Mouse (Mus musculus) adrenal gland, postnatal 10 days (tissue): ENCODE data around the gene Gm9887. TPM values are rescaled to one million over a fixed set of nuclear protein-coding genes. Genes with fewer than 3 reads are reported as not detected.
A peak's percentile ranks its signal among the peaks of the same experiment; 100 is the strongest.

Experiments used
- DNase-seq: peaks from one replicate; pipeline ENCODE4 v3.0.0; 2021; ENCODE audit warnings: mixed read lengths
- microRNA-seq: library from miRNA; unstranded; fragments of <30 nt; microRNA quantifications from one replicate; pipeline ENCODE4 v1.2.0, GENCODE M21; 2021
- total RNA-seq, 2 experiments: library from RNA; stranded (reverse); gene quantifications; 2 replicates each; pipeline ENCODE4 v1.2.3; 2021

Gene Gm9887
- total RNA-seq, 2 experiments from 2014 or later = 0.63 TPM; not detected in 1

DNA sequence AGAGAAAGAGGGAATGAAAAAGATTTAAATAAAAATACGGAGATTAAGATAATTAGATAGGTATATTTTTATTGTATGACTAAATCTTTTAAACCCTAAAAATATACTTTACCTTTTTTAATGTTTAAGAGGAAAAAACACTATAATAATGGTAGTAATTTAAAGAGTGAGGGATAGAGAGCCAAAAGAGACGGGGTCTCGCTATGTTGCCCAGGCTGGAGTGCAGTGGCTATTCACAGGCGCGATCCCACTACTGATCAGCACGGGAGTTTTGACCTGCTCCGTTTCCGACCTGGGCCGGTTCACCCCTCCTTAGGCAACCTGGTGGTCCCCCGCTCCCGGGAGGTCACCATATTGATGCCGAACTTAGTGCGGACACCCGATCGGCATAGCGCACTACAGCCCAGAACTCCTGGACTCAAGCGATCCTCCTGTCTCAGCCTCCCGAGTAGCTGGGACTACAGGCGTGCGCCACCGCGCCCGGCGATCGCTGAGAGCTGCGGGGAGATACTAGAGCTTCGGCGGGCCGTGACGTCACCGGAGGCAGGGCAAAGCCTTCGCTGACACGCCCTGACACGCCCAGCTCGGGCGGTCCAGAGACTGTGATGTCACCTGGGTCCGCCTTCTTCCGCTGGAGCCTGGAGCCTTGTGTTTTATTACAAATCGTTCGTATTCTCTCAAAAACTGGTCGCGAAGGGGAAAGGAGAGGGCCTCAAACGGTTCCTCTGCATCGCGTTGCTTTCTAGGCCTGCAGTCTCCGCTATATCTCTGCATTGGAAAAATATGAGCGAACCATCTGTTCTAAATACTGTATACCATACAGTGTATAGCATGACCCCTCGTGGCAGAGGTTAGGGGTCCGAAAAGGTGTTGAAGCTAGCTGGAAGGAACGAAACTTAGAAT is 11.0 kb downstream of the Gm9887 start:
- peak; percentile 100 for DNase-seq

DNA sequence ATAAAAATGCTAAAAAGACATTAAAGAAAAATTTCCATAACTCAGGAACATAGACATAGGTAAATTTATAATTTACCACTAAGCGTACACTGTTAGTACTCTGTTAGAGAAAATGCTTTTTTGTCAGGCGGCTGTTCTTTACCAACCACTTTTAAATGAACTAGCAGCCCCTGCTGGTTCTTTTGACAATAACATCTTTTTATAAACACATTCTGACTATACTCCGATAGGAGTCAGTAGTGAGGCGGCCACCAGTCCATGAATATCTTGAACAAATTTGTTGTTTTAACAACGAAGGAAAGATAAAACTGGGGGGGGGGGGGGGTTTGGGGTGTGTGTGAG is 11.6 kb downstream of the Gm9887 start:
- DNase-seq = no peak

- DNase-seq = no peak
These were observed 15.0 kb downstream of the Gm9887 start for GRCm38 (mm10) chr12:69357300-69357646.

DNA sequence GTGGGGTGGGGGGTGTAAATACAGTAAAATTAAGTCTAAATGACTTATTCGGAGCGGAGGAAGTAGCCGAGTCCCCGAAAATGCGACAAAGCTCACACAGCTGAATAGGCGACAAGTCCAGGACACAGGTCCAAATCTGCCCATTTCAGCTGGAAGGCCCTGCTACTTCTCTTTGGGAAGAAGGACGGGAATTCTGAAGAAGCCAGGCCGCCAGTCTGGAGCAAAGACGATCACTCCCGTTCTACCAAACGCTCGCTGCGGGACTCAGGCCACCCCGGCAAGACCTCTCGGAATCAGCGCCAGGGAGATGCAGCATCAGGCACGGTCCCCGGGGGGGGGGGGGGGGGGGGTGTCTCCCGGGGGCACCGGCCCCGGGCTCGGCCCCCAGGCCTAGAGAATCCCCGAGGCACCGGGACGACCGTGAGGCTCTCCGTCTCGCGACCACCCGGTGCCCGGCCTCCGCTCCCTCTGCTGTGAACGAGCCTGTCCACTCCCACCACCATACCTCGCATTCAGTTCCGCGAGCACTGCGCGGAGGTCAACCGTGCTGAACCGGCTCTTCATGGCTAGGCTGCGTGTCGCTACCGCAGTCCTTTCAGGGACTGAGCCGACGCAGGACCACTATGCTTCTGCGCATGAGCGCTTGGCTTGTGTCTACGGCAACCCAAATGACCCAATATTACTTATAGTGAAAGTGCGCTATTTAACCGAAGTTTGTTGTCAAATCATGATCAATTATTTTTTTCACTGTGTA is 15.5 kb downstream of the Gm9887 start, which contains the start of gene Nemf:
Gene Nemf (minus strand): TSS at position 620 of the 754 bp plus-strand sequence.
- peak; percentile 91 for DNase-seq

GRCm38 (mm10) chr12:69351685-69352084 is 20.6 kb downstream of the Gm9887 start:
- no peak for DNase-seq

- DNase-seq = no peak
These were observed 22.3 kb downstream of the Gm9887 start for GRCm38 (mm10) chr12:69349928-69350327.

GRCm38 (mm10) chr12:69333547-69333946 is 38.7 kb downstream of the Gm9887 start:
- peak; percentile 38 for DNase-seq

DNA sequence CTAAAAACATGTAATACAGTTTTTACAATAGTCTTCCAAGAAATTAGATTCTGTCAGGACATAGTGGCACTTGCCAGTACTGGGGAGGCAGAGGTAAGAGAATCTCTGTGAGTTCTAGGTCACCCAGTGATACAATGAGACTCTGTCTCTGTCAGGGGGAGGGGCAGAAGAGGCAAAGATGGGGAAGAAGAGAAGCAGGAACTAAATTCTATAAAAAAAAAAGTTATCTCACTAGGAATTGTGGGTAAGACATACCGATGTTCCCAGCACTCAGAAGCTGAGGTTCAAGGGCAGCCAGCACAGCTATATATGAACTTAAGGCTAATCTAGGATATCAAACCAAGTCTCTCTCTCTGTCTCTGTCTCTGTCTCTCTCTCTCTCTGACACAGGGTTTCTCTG is 40.1 kb downstream of the Gm9887 start:
- no peak for DNase-seq

GRCm38 (mm10) chr12:69331187-69331586 is 41.1 kb downstream of the Gm9887 start:
- no peak for DNase-seq

Small RNA genes within 50 kb of the gene (microRNA-seq; reads per million reads assigned to microRNA genes)
- gene Gm47299 (not detected), gene Gm47305 (not detected)

Other genes with a start within 250 kb of the Gm9887 start
- 1,000 to 10,000 TPM; 1,821 to 1,838 TPM for gene Rps29, start 213.3 kb downstream of the Gm9887 start, total RNA-seq
- gene Lrr1, start 203.6 kb downstream of the Gm9887 start, total RNA-seq = 1 to 10 TPM; 1.9 TPM
- 100 to 1,000 TPM; 453 to 493 TPM for gene Rpl36al, start 188.4 kb downstream of the Gm9887 start, total RNA-seq
- 10 to 100 TPM; 41.5 to 49.4 TPM for gene Mgat2, start 188.3 kb downstream of the Gm9887 start, total RNA-seq
- 1 to 10 TPM; 5.5 to 6.0 TPM for gene Gm49383, start 175.4 kb downstream of the Gm9887 start, total RNA-seq
- gene Dnaaf2, start 174.0 kb downstream of the Gm9887 start, total RNA-seq = 1 to 10 TPM; 1.7 to 2.1 TPM
- gene Gm49384, start 168.2 kb downstream of the Gm9887 start, total RNA-seq = 1 to 10 TPM; 3.7 to 3.9 TPM
- gene Pole2, start 144.3 kb downstream of the Gm9887 start, total RNA-seq = 1 to 10 TPM; 6.0 to 8.6 TPM
- gene Klhdc1, start 131.3 kb downstream of the Gm9887 start, total RNA-seq = 10 to 100 TPM in 1 of 2 experiments, 1 to 10 TPM in 1; 5.8 to 10.5 TPM
- 10 to 100 TPM; 67.7 to 80.8 TPM for gene Klhdc2, start 75.8 kb downstream of the Gm9887 start, total RNA-seq
- gene Nemf, start 15.3 kb downstream of the Gm9887 start, total RNA-seq = 10 to 100 TPM; 33.9 to 39.0 TPM
- gene Arf6, start 308 bp downstream of the Gm9887 start, total RNA-seq = 100 to 1,000 TPM in 1 of 2 experiments, 10 to 100 TPM in 1; 94.9 to 116 TPM
- gene Vcpkmt, start 210.6 kb upstream of the Gm9887 start, total RNA-seq = 10 to 100 TPM; 10.7 to 10.8 TPM